Mouse (Mus musculus): ENCODE data around the gene Dnmt3l. TPM values are rescaled to one million over a fixed set of nuclear protein-coding genes. Genes with fewer than 3 reads are reported as not detected.

Dnmt3l gene
- polyA plus RNA-seq, 1 experiment from 2014 or later = not detected

- no peak overlapping the region for H3K4me2 ChIP-seq
- H3K36me3 ChIP-seq = no peaks in the 10 kb centered on the region
- no peak for ATAC-seq (ENCODE audit: insufficient number of reproducible peaks, insufficient read depth, low FRiP score, low TSS enrichment, low read depth)
- H3K27ac ChIP-seq = no peak overlapping the region
- H3K9ac ChIP-seq (replicated peaks) = no peak overlapping the region
- H3K4me3 ChIP-seq (replicated peaks) = no peak overlapping the region
- 85% methylated on average over 8 of the region's 8 CpGs for WGBS
- H3K27me3 ChIP-seq = no peaks in the 10 kb centered on the region
- H3K9me3 ChIP-seq = no peaks in the 10 kb centered on the region
- no peaks in the 10 kb centered on the region; the same call in 1 of the 2 replicates for H3K4me1 ChIP-seq (replicated peaks)
Measured at GRCm38 (mm10) chr10:78057056-78057455, 15.3 kb downstream of the Dnmt3l start.

DNA sequence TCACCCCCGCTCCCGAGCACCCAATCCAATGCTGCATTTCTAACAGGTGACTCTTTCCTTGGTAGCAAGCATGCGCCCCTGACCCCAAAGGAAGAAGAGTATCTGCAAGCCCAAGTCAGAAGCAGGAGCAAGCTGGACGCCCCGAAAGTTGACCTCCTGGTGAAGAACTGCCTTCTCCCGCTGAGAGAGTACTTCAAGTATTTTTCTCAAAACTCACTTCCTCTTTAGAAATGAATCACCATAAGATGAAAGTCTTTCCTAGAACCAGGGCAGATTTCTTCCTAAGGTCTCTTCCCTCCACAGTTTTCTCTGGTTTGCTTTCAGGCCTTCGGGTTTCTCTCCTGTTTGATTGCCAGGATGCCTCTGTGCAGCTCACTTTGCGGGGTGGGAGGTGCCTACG, 21.4 kb downstream of the Dnmt3l start:
- Histone ChIP-seq H3K36me3 (no peaks in the 10 kb centered on the region), H3K4me3 (replicated peaks) (no peak overlapping the region), H3K27me3 (peaks cover 10% of the 10 kb centered on the region; the same call in 1 of the 2 replicates), H3K27ac (no peak overlapping the region), H3K4me2 (no peak overlapping the region), H3K9ac (replicated peaks) (no peak overlapping the region), H3K9me3 (no peaks in the 10 kb centered on the region), H3K4me1 (replicated peaks) (no peaks in the 10 kb centered on the region)
- no peak for ATAC-seq (ENCODE audit: insufficient number of reproducible peaks, insufficient read depth, low FRiP score, low TSS enrichment, low read depth)
- WGBS = 83% methylated on average over 9 of the region's 9 CpGs

DNA sequence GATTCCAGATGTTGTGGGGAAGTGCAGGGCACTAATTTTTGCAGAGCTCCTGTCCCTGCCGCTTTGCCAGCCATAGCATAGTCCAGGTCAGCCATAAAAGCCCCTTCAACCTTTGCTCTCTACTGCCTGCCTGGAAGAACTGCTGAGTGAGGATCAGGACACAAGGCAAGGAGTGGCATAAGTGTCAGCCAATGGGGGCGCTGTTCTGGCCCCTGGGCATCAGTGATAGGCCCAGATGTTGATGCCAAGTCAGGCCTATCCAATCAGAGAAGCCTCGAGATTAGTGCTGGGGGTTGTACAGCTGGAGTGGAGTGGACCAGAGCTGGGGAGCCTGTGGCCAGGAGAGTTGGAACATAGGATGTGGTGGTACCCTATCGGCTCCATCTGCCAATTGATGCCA, 25.5 kb downstream of the Dnmt3l start:
- no peak overlapping the region for H3K4me3 ChIP-seq (replicated peaks)
- no peak for ATAC-seq (ENCODE audit: insufficient number of reproducible peaks, insufficient read depth, low FRiP score, low TSS enrichment, low read depth)
- no peaks in the 10 kb centered on the region for H3K9me3 ChIP-seq
- H3K4me1 ChIP-seq (replicated peaks) = peaks cover 9% of the 10 kb centered on the region
- H3K9ac ChIP-seq (replicated peaks) = no peak overlapping the region
- H3K27me3 ChIP-seq = peaks cover 25% of the 10 kb centered on the region
- no peak overlapping the region for H3K4me2 ChIP-seq
- no peaks in the 10 kb centered on the region for H3K36me3 ChIP-seq
- WGBS = 30% methylated on average over 4 of the region's 4 CpGs
- H3K27ac ChIP-seq = no peak overlapping the region

- Histone ChIP-seq H3K27ac (no peak overlapping the region), H3K4me1 (replicated peaks) (peaks cover 9% of the 10 kb centered on the region), H3K9me3 (no peaks in the 10 kb centered on the region), H3K9ac (replicated peaks) (peak overlapping the region; percentile 55; the same call in 1 of the 2 replicates), H3K36me3 (no peaks in the 10 kb centered on the region), H3K4me2 (peak overlapping the region; percentile 95), H3K4me3 (replicated peaks) (peak overlapping the region; percentile 63), H3K27me3 (peaks cover 25% of the 10 kb centered on the region)
- WGBS = 24% methylated on average over 11 of the region's 11 CpGs
- ATAC-seq (ENCODE audit: insufficient number of reproducible peaks, insufficient read depth, low FRiP score, low TSS enrichment, low read depth) = no peak
Measured at GRCm38 (mm10) chr10:78068541-78068940, 26.8 kb downstream of the Dnmt3l start.

- ATAC-seq (ENCODE audit: insufficient number of reproducible peaks, insufficient read depth, low FRiP score, low TSS enrichment, low read depth) = peak; percentile 87
- Histone ChIP-seq H3K4me1 (replicated peaks) (peaks cover 9% of the 10 kb centered on the region), H3K4me2 (peak within 1 kb of the TSS; percentile 95), H3K36me3 (no peaks in the 10 kb centered on the region), H3K4me3 (replicated peaks) (peak within 1 kb of the TSS; percentile 63), H3K9me3 (no peaks in the 10 kb centered on the region), H3K27me3 (peaks cover 25% of the 10 kb centered on the region), H3K9ac (replicated peaks) (peak within 1 kb of the TSS; percentile 55), H3K27ac (peak within 1 kb of the TSS; percentile 41; the same call in 1 of the 2 replicates)
- WGBS = under 1% methylated on average over 66 of the region's 66 CpGs
Measured at GRCm38 (mm10) chr10:78069101-78070011, 27.6 kb downstream of the Dnmt3l start, which contains the start of gene Icosl. Gene Icosl (plus strand): TSS chr10:78069302.

DNA sequence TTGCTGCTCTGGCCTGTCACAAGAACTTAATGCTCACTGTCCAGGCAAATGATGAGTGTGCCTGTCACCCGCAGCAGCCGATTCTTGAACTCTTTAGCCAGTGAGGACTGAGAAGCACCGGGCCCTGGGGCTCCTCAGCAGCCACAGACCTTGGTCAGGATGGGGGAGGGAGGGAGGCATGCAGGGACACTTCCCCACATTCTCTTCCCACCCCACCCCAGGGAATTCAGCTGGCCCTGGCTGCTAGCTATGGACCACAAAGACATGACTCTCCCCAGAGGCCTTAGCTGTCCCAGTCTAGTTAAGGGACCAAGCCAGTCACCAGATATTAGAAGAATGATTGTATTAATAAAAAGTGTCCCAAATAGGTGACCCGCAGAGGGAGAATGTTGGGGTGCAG, 32.4 kb downstream of the Dnmt3l start:
- H3K4me1 ChIP-seq (replicated peaks) = peaks cover 5% of the 10 kb centered on the region
- no peak overlapping the region for H3K4me3 ChIP-seq (replicated peaks)
- H3K27me3 ChIP-seq = peaks cover 5% of the 10 kb centered on the region; the same call in 1 of the 2 replicates
- WGBS = 75% methylated on average over 4 of the region's 4 CpGs
- H3K36me3 ChIP-seq = no peaks in the 10 kb centered on the region
- H3K9me3 ChIP-seq = 0 out of 2 replicates have a peak, but pooled peaks cover 8% of the 10 kb centered on the region
- no peak overlapping the region for H3K27ac ChIP-seq
- H3K9ac ChIP-seq (replicated peaks) = no peak overlapping the region
- no peak overlapping the region for H3K4me2 ChIP-seq
- ATAC-seq (ENCODE audit: insufficient number of reproducible peaks, insufficient read depth, low FRiP score, low TSS enrichment, low read depth) = no peak

- Histone ChIP-seq H3K27me3 (peaks cover 4% of the 10 kb centered on the region; the same call in 1 of the 2 replicates), H3K4me2 (no peak overlapping the region), H3K9me3 (0 out of 2 replicates have a peak, but pooled peaks cover 8% of the 10 kb centered on the region), H3K4me3 (replicated peaks) (no peak overlapping the region), H3K4me1 (replicated peaks) (peaks cover 2% of the 10 kb centered on the region), H3K9ac (replicated peaks) (no peak overlapping the region), H3K27ac (no peak overlapping the region), H3K36me3 (no peaks in the 10 kb centered on the region)
- 86% methylated on average over 11 of the region's 11 CpGs for WGBS
- no peak for ATAC-seq (ENCODE audit: insufficient number of reproducible peaks, insufficient read depth, low FRiP score, low TSS enrichment, low read depth)
Measured at GRCm38 (mm10) chr10:78074977-78075376, 33.2 kb downstream of the Dnmt3l start.

- 77% methylated on average over 9 of the region's 9 CpGs for WGBS
- no peak overlapping the region for H3K4me3 ChIP-seq (replicated peaks)
- H3K4me1 ChIP-seq (replicated peaks) = no peaks in the 10 kb centered on the region
- H3K27me3 ChIP-seq = no peaks in the 10 kb centered on the region
- no peak for ATAC-seq (ENCODE audit: insufficient number of reproducible peaks, insufficient read depth, low FRiP score, low TSS enrichment, low read depth)
- no peak overlapping the region for H3K9ac ChIP-seq (replicated peaks)
- no peak overlapping the region for H3K27ac ChIP-seq
- H3K4me2 ChIP-seq = no peak overlapping the region
- H3K36me3 ChIP-seq = no peaks in the 10 kb centered on the region
- H3K9me3 ChIP-seq = 0 out of 2 replicates have a peak, but pooled peaks cover 8% of the 10 kb centered on the region
Measured at GRCm38 (mm10) chr10:78077862-78078261, 36.1 kb downstream of the Dnmt3l start.

DNA sequence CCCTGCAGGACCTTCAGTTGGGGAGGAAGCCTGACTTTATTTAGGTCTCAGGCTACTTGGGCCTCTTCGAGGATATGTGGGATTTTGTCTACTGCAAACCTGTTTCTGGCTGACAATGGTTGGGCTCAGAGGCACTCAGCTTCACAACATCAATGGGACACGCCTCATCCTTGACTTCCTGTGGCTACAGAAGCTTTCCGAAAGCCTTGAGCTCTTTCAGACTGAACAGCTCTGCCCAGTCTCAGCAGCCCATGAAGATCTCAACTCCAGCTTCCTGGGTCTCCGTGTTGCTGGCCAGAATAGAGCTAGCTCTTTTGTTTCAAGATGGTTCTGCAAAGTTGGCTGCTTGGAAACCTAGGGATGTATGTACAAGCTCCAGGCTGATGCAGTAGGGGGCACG, 36.5 kb downstream of the Dnmt3l start:
- H3K4me1 ChIP-seq (replicated peaks) = no peaks in the 10 kb centered on the region
- H3K27me3 ChIP-seq = no peaks in the 10 kb centered on the region
- WGBS = 82% methylated on average over 5 of the region's 5 CpGs
- H3K27ac ChIP-seq = no peak overlapping the region
- no peak overlapping the region for H3K9ac ChIP-seq (replicated peaks)
- H3K9me3 ChIP-seq = 0 out of 2 replicates have a peak, but pooled peaks cover 8% of the 10 kb centered on the region
- ATAC-seq (ENCODE audit: insufficient number of reproducible peaks, insufficient read depth, low FRiP score, low TSS enrichment, low read depth) = no peak
- no peaks in the 10 kb centered on the region for H3K36me3 ChIP-seq
- H3K4me2 ChIP-seq = no peak overlapping the region
- H3K4me3 ChIP-seq (replicated peaks) = no peak overlapping the region

DNA sequence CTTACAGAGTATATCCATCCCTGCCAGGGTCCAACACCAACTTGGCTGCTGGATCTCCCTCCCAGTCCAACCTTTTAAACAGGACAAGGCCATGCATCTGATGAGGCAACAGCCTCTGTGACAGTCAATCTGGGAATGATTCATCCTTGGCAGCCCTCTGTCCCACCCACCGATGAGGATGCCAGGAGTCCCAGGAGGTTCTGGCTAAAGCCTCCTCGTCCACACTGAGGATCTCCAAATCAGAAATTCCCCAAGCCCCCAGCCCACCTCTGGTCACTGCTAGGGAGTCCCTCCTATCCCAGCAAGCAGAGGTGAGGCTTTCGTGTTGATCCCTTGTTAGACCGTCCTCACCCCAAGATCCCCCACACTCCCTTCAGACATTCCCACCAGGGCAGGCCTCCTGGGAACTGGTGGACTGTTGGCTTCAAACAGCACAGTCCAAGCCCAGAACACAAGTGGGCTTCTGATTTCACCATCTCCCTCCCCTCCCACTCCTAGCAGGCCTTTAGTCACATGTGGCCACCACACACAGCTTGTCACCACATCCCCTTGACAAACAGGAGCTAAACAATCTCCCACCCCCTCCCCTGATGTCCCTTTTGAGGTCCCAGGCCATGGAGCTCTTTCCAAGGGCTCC, 38.3 kb downstream of the Dnmt3l start:
- Histone ChIP-seq H3K4me2 (no peak overlapping the region), H3K36me3 (no peaks in the 10 kb centered on the region), H3K27me3 (no peaks in the 10 kb centered on the region), H3K9ac (replicated peaks) (no peak overlapping the region), H3K4me1 (replicated peaks) (no peaks in the 10 kb centered on the region), H3K9me3 (0 out of 2 replicates have a peak, but pooled peaks cover 8% of the 10 kb centered on the region), H3K4me3 (replicated peaks) (no peak overlapping the region), H3K27ac (no peak overlapping the region)
- WGBS = 70% methylated on average over 4 of the region's 4 CpGs
- no peak for ATAC-seq (ENCODE audit: insufficient number of reproducible peaks, insufficient read depth, low FRiP score, low TSS enrichment, low read depth)

- no peak overlapping the region for H3K4me2 ChIP-seq
- no peaks in the 10 kb centered on the region for H3K36me3 ChIP-seq
- WGBS = 70% methylated on average over 1 of the region's 1 CpGs
- H3K27me3 ChIP-seq = no peaks in the 10 kb centered on the region
- H3K4me3 ChIP-seq (replicated peaks) = no peak overlapping the region
- no peak for ATAC-seq (ENCODE audit: insufficient number of reproducible peaks, insufficient read depth, low FRiP score, low TSS enrichment, low read depth)
- no peak overlapping the region for H3K27ac ChIP-seq
- no peaks in the 10 kb centered on the region for H3K4me1 ChIP-seq (replicated peaks)
- no peaks in the 10 kb centered on the region for H3K9me3 ChIP-seq
- no peak overlapping the region for H3K9ac ChIP-seq (replicated peaks)
Measured at GRCm38 (mm10) chr10:78084073-78084472, 42.3 kb downstream of the Dnmt3l start.
